ENCODE assay signal across 15 mouse cellular contexts in the genomic region with DNA sequence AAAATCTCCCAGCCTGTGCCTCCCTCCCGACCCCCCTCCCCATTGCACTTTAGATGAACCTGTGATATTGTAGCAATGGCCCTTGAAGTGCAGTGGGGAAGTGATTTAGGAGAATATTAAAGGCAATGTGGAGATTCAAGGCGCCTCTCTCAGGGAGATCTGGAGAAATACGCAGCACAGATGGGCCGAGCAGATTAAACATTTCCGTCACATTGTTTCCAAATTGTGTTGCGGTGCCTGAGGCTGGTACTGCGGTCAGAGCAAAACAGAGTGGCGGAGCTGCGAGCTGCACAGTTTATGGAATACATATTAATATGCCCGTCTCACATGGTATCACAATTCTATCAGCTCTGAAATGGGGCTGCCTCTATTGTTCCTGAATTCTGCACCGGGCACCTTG. TPM values are rescaled to one million over a fixed set of nuclear protein-coding genes. Genes with fewer than 3 reads are reported as not detected.
DNase-seq lines count a peak whose midpoint lies in the region; ATAC-seq and TF ChIP-seq lines count a peak whose summit lies in the region.
"Had no signal": no experiment of that assay in that cellular context is flagged by ENCODE, and none has a peak within 500 bp of the region (broad histone marks: within the 10 kb centered on the region; RNA-seq: fewer than 3 reads in every experiment).

No protein-coding gene starts in this region.

- H3K79me2 ChIP-seq in heart, adult 2 months (replicated peaks; ENCODE audit: control insufficient read depth, insufficient read depth, low read length): no peaks in the 10 kb centered on the region

- no peak for TF ChIP-seq POLR2A in brain, embryonic 14.5 days (IDR thresholded peaks at IDR 0.05; ENCODE audit: borderline replicate concordance, extremely low read depth, insufficient read depth, insufficient read length, poor library complexity, severe bottlenecking)
- TF ChIP-seq POLR2A in heart, adult 2 months (IDR thresholded peaks at IDR 0.05; ENCODE audit: insufficient read depth, low read depth, low read length): no peak

- no peak overlapping the region for H3K9ac ChIP-seq in midbrain, embryonic 14.5 days (replicated peaks; ENCODE audit: low read length)
- no peak overlapping the region for H3K9ac ChIP-seq in heart, adult 2 months (ENCODE audit: low read depth, low read length)
- H3K9ac ChIP-seq: liver, embryonic 15.5 days had no signal

- ATAC-seq in midbrain, embryonic 14.5 days (ENCODE audit: low FRiP score, low TSS enrichment): no peak
- ATAC-seq: CD4-positive, CD25-positive, alpha-beta regulatory T cell, adult 4 months had no signal

- H3K27me3 ChIP-seq in hindbrain, embryonic 10.5 days (ENCODE audit: insufficient read depth, poor library complexity, severe bottlenecking): peaks cover 13% of the 10 kb centered on the region
- H3K27me3 ChIP-seq in midbrain, embryonic 14.5 days (ENCODE audit: control insufficient read depth, insufficient read depth, low read length): no peaks in the 10 kb centered on the region
- peaks cover 2% of the 10 kb centered on the region; the same call in 1 of the 2 replicates for H3K27me3 ChIP-seq in heart, adult 2 months (ENCODE audit: control insufficient read depth, insufficient read depth, low read length)

- TF ChIP-seq CTCF in layer of hippocampus, adult 2 months (conservative IDR thresholded peaks at IDR 0.05): no peak
- no peak for TF ChIP-seq CTCF in brain, embryonic 14.5 days (IDR thresholded peaks at IDR 0.05; ENCODE audit: borderline replicate concordance, extremely low read depth, insufficient read depth, insufficient read length)
- no peak for TF ChIP-seq CTCF in heart, adult 2 months (IDR thresholded peaks at IDR 0.05)

- H3K9me3 ChIP-seq in hindbrain, embryonic 10.5 days: no peaks in the 10 kb centered on the region
- H3K9me3 ChIP-seq in midbrain, embryonic 14.5 days (ENCODE audit: control insufficient read depth, low read length): no peaks in the 10 kb centered on the region
- H3K9me3 ChIP-seq: liver, embryonic 15.5 days had no signal

- TF ChIP-seq EP300 in heart, adult 2 months (IDR thresholded peaks at IDR 0.05; ENCODE audit: insufficient read depth, low read depth, low read length): no peak

- intact Hi-C loops in heart, adult 2 months (cut with DNase I): no loop called here

- H3K27ac ChIP-seq in layer of hippocampus, adult 2 months: peak overlapping the region; percentile 43; the same call in 1 of the 2 replicates
- H3K27ac ChIP-seq in hindbrain, embryonic 10.5 days: 0 out of 2 replicates have a peak overlapping the region, but pooled peaks have one; percentile 0
- H3K27ac ChIP-seq in midbrain, embryonic 14.5 days (replicated peaks; ENCODE audit: low read depth, low read length): peak overlapping the region; percentile 43; the same call in 1 of the 2 replicates
- no peak overlapping the region for H3K27ac ChIP-seq in heart, adult 2 months
- H3K27ac ChIP-seq: liver, embryonic 15.5 days had no signal

- H3K36me3 ChIP-seq in hindbrain, embryonic 10.5 days: no peaks in the 10 kb centered on the region
- H3K36me3 ChIP-seq in midbrain, embryonic 14.5 days (ENCODE audit: control insufficient read depth, insufficient read depth, low read length): no peaks in the 10 kb centered on the region
- H3K36me3 ChIP-seq in heart, adult 2 months (ENCODE audit: control insufficient read depth, insufficient read depth, low read length): no peaks in the 10 kb centered on the region
- H3K36me3 ChIP-seq: liver, embryonic 15.5 days had no signal

- H3K4me3 ChIP-seq in layer of hippocampus, adult 2 months: no peak overlapping the region
- no peak overlapping the region for H3K4me3 ChIP-seq in hindbrain, embryonic 10.5 days
- H3K4me3 ChIP-seq in midbrain, embryonic 14.5 days (replicated peaks; ENCODE audit: low read depth, low read length): no peak overlapping the region
- H3K4me3 ChIP-seq in heart, adult 2 months: no peak overlapping the region
- H3K4me3 ChIP-seq: liver, embryonic 15.5 days had no signal

- WGBS in hindbrain, embryonic 10.5 days: 80% methylated on average over 11 of the region's 11 CpGs
- WGBS in midbrain, embryonic 14.5 days: 26% methylated on average over 11 of the region's 11 CpGs
- WGBS in heart, adult 2 months: 63% methylated on average over 11 of the region's 11 CpGs

- peaks cover 53% of the 10 kb centered on the region for H3K4me1 ChIP-seq in hindbrain, embryonic 10.5 days (replicated peaks)
- peaks cover 32% of the 10 kb centered on the region for H3K4me1 ChIP-seq in midbrain, embryonic 14.5 days (ENCODE audit: control insufficient read depth, insufficient read depth, low read length)
- no peaks in the 10 kb centered on the region for H3K4me1 ChIP-seq in heart, adult 2 months (ENCODE audit: control insufficient read depth, insufficient read depth, low read length)
- H3K4me1 ChIP-seq: liver, embryonic 15.5 days had no signal

- 0 out of 2 replicates have a peak overlapping the region, but pooled peaks have one; percentile 11 for H3K4me2 ChIP-seq in midbrain, embryonic 14.5 days (ENCODE audit: low read length)
- H3K4me2 ChIP-seq: liver, embryonic 15.5 days had no signal

- peak; percentile 37 to 45 for DNase-seq in layer of hippocampus, adult 2 months (ENCODE audit: low spot score in 2 of 2)
- DNase-seq in layer of hippocampus, adult 11-12 months (ENCODE audit: low spot score): no peak
- peak; percentile 74 for DNase-seq in brain, embryonic 14.5 days (ENCODE audit: low read depth)
- DNase-seq in hindbrain, embryonic 10.5 days (ENCODE audit: low spot score): no peak
- DNase-seq in midbrain, embryonic 14.5 days: peak; percentile 56
- no peak for DNase-seq in right cerebral cortex, postnatal 10 days (ENCODE audit: low spot score in 2 of 2)
- no peak for DNase-seq in spleen, postnatal 36 days (ENCODE audit: low spot score in 2 of 2)
- DNase-seq in heart, adult 2 months: no peak
- DNase-seq: adrenal gland, postnatal 25 days; cerebellum, adult 11 months; heart, adult 18-20 months; kidney, postnatal 25 days; thymus, adult 18-20 months had no signal

RNA-seq across cellular contexts. Expression of a gene that starts 34.4 kb away (rescaled TPM):
- 10 to 100 TPM; 52.5 to 56.7 TPM for total RNA-seq in layer of hippocampus, adult 2 months (2021)
- polyA plus RNA-seq in brain, embryonic 14.5 days (2012; rRNA removed): 54.8 and 60.8 TPM in 2 replicates
- polyA plus RNA-seq in hindbrain, embryonic 10.5 days (2016; fragmentation: Nextera tagmentation; extraction: Ambion mirVana): 28.0 and 30.4 TPM in 2 replicates
- polyA plus RNA-seq in midbrain, embryonic 14.5 days (2014; fragmentation: Nextera tagmentation; extraction: Ambion mirVana): 25.8 and 29.6 TPM in 2 replicates
- total RNA-seq in heart, adult 2 months (2021): 10 to 100 TPM; 11.6 to 12.5 TPM
- polyA plus RNA-seq in heart, adult 2 months (2012; rRNA removed): 11.1 and 16.2 TPM in 2 replicates

RNA-seq across cellular contexts. Expression of a gene that starts 45.9 kb away (rescaled TPM):
- 10 to 100 TPM; 44.6 to 47.4 TPM for total RNA-seq in layer of hippocampus, adult 2 months (2021)
- polyA plus RNA-seq in brain, embryonic 14.5 days (2012; rRNA removed): 79.2 and 79.7 TPM in 2 replicates
- 158 and 198 TPM in 2 replicates for polyA plus RNA-seq in hindbrain, embryonic 10.5 days (2016; fragmentation: Nextera tagmentation; extraction: Ambion mirVana)
- 73.9 and 76.4 TPM in 2 replicates for polyA plus RNA-seq in midbrain, embryonic 14.5 days (2014; fragmentation: Nextera tagmentation; extraction: Ambion mirVana)
- 10 to 100 TPM; 34.8 to 36.9 TPM for total RNA-seq in heart, adult 2 months (2021)
- 8.4 and 11.1 TPM in 2 replicates for polyA plus RNA-seq in heart, adult 2 months (2012; rRNA removed)

Comparison
In these comparisons a context has a peak if more than half of its experiments do, and no peak if none do; other contexts are left out.
1. DNase-seq: peak in layer of hippocampus, adult 2 months (2 of 2), brain, embryonic 14.5 days (single experiment) and midbrain, embryonic 14.5 days (single experiment); none in layer of hippocampus, adult 11-12 months (single experiment), hindbrain, embryonic 10.5 days (single experiment), right cerebral cortex, postnatal 10 days (0 of 2), spleen, postnatal 36 days (0 of 2) and heart, adult 2 months (0 of 2).